Comparison of ENCODE assay signal across 8 mouse cellular contexts in genomic region chr16:76373671-76374091, GRCm38 (mm10). TPM values are rescaled to one million over a fixed set of nuclear protein-coding genes. Genes with fewer than 3 reads are reported as not detected.
A peak's percentile ranks its signal among the peaks of the same experiment; 100 is the strongest.
DNase-seq lines count a peak whose midpoint lies in the region; ATAC-seq lines count a peak whose summit lies in the region.

Nrip1 (minus strand) TSS chr16:76373827.

- no peaks in the 10 kb centered on the region for H3K36me3 ChIP-seq in neural tube, embryonic 11.5 days (ENCODE audit: control insufficient read depth, insufficient read depth, low read length)
- no peaks in the 10 kb centered on the region for H3K36me3 ChIP-seq in hindbrain, embryonic 13.5 days

- peak; percentile 70 for DNase-seq in neural tube, embryonic 11.5 days (ENCODE audit: low spot score)
- DNase-seq in neural tube, embryonic 10.5 days (ENCODE audit: extremely low spot score, low spot score), result no peak
- peak; percentile 68 to 76 for DNase-seq in cerebellum, postnatal 14 days
- peak; percentile 57 to 58 for DNase-seq in frontal cortex, postnatal 36 days (ENCODE audit: low spot score in 2 of 2)
- peak; percentile 60 for DNase-seq in layer of hippocampus, postnatal 36 days
- DNase-seq in lung, postnatal 14 days, result peak; percentile 59
- DNase-seq in retina, postnatal 7 days (ENCODE audit: low read depth, low spot score), result peak; percentile 29

- H3K4me1 ChIP-seq in neural tube, embryonic 11.5 days (ENCODE audit: control insufficient read depth, insufficient read depth, low read length), result peaks cover 10% of the 10 kb centered on the region; the same call in 1 of the 2 replicates
- peaks cover 31% of the 10 kb centered on the region for H3K4me1 ChIP-seq in hindbrain, embryonic 13.5 days (replicated peaks)

- peak within 1 kb of the TSS; percentile 98 for H3K27ac ChIP-seq in neural tube, embryonic 11.5 days (ENCODE audit: low read depth, low read length)
- H3K27ac ChIP-seq in hindbrain, embryonic 13.5 days, result peak within 1 kb of the TSS; percentile 96

- no peaks in the 10 kb centered on the region for H3K9me3 ChIP-seq in neural tube, embryonic 11.5 days (ENCODE audit: control insufficient read depth, low read length)
- H3K9me3 ChIP-seq in hindbrain, embryonic 13.5 days, result no peaks in the 10 kb centered on the region

- peak within 1 kb of the TSS; percentile 79 for H3K4me3 ChIP-seq in neural tube, embryonic 11.5 days (ENCODE audit: low read depth, low read length)
- peak within 1 kb of the TSS; percentile 84 for H3K4me3 ChIP-seq in hindbrain, embryonic 13.5 days

- ATAC-seq in neural tube, embryonic 11.5 days (ENCODE audit: insufficient read depth, low FRiP score, low TSS enrichment), result peak; percentile 24
- ATAC-seq in hindbrain, embryonic 13.5 days (ENCODE audit: low FRiP score), result peak; percentile 26

- H3K27me3 ChIP-seq in neural tube, embryonic 11.5 days (ENCODE audit: control insufficient read depth, insufficient read depth, low read length), result no peaks in the 10 kb centered on the region
- no peaks in the 10 kb centered on the region for H3K27me3 ChIP-seq in hindbrain, embryonic 13.5 days

- peak within 1 kb of the TSS; percentile 92 for H3K9ac ChIP-seq in neural tube, embryonic 11.5 days (ENCODE audit: low read length)
- H3K9ac ChIP-seq in hindbrain, embryonic 13.5 days, result peak within 1 kb of the TSS; percentile 91

- peak within 1 kb of the TSS; percentile 44 for H3K4me2 ChIP-seq in neural tube, embryonic 11.5 days (ENCODE audit: low read depth)
- peak within 1 kb of the TSS; percentile 67 for H3K4me2 ChIP-seq in hindbrain, embryonic 13.5 days

- under 1% methylated on average over 9 of the region's 9 CpGs for WGBS in neural tube, embryonic 11.5 days
- under 1% methylated on average over 9 of the region's 9 CpGs for WGBS in hindbrain, embryonic 13.5 days

RNA-seq across cellular contexts. Expression of gene Nrip1, which starts in this region (rescaled TPM):
- 37.7 and 40.2 TPM in 2 replicates for polyA plus RNA-seq in neural tube, embryonic 11.5 days (2014; fragmentation: Nextera tagmentation; extraction: Ambion mirVana)
- 28.0 and 31.2 TPM in 2 replicates for polyA plus RNA-seq in hindbrain, embryonic 13.5 days (2015; fragmentation: Nextera tagmentation; extraction: Ambion mirVana)
- 10 to 100 TPM; 55.6 to 60.4 TPM for total RNA-seq in layer of hippocampus, postnatal 36 days (2021)
